Mouse (Mus musculus) right cerebral cortex, postnatal 25 days (tissue): ENCODE results near the gene Dpp7.

Experiments
- DNase-seq: peaks from one replicate; pipeline ENCODE4 v3.0.0; 2022

Dpp7 gene

DNA sequence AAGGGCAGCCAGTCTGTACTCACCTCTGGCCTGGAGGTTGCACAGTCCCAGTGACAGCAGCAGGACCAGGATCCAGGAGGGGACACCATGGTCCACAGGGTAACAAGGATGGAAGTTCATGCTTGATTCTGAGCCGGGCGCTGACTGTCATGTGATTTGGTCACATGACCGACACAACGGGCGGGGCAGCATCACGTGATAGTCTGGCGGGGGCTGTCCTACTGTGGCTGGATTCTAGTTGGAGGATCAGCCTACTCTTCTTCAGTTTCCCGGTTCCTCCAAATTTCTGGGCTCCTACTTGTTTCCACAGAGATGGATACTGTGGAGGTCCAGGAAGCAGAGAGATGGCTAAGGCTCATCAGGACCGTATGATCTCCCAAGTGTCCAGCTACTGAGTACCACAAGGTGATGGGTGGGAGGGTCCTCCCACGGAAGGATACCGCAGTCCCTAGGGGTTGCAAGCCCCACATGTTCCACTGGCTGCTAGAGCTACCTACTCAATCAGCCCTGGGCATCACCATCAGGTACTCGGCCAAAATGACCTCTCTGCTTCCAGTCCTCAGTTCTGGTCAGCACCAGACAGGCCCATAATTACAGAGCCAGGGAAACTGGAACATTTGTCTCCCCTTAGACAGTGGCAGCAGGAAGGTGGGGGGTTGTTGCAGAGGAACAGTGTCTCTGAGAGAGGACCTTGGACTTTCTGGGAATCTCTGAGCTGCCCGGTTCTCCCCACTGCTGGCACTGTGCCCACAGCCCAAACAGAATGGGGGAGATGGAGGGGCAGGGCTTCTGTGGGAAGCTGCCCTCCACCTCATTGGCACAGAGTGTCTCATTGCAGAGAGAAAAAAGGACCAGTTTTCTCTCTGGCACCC lies at the start of gene Dpp7:
Gene Dpp7 (minus strand): TSS at position 152 of the 872 bp plus-strand sequence.
- peak; percentile 80 for DNase-seq

DNA sequence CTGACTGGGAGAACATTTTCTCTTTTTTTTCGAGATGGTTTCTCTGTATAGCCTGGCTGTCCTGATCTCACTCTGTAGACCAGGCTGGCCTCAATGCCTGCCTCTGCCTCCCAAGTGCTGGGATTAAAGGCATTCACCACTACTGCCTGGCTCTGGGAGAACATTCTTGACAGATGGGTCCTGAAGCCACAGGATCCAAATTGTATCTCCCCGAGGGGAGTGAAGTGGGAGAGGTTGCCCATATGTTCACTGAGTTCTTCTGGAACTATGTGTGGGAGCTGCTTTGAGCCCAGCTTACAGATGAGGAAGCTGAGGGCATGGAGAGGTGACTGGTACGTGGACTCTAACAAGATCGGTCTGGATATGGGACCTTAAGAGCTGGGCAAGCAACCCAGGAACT lies 47.8 kb upstream of the Dpp7 start:
- DNase-seq, result no peak

DNA sequence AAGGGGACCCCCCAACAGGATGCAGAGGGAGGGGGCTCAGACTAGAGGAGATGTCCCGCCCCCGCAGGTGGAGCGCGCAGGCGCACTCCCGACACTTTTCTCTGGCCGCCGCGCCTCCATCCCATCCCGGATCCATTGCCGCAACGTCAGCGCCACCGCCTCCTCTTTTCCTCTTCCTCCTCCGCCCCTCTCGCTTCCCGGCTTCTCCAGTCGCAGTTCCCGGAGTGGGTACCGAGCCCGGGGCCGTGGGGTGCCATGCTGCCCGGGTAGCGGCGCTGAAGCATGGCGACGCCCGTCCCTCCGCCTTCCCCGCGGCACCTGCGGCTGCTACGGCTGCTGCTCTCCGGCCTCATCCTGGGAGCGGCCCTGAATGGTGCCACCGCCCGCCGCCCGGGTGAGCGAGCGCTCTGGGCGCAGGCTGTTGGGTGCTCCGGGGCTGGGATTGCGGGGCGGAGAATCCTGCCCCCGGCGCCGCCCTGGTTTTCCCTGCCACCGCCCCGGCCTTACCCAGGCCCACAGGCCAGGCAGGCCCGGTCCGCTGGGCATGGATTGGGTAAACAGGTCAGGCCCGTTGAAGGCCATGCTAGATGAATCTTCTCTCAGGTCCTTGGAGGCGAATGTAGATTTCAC lies 46.9 kb upstream of the Dpp7 start:
- peak; percentile 90 for DNase-seq

DNA sequence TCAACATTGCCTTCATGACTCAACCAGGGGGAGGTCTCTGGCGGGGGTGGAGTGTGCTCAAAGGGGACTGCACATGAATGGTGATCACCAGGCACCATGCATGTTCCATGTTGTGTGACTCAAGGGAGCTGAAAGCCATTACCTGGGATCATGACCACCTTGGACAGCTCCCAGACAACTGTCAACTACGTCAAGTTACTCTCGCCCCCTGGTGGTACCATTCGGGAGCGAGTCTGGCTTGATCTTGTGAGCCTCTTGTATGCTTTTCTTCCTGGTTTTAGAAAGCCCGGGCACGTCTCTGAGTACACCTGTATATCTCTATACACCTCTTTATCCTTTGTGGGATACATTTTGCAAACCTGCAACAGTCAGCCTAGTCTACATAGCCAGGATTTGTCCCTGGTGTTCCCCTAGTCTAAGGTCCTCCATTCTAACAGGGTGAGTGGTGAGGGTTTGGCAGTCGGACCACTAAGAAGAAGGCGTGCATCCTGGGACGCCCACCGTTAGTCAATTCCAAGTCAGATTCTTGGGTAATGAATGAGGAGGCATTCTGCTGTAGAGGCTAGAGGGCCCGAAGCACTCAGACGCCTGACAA lies 46.3 kb upstream of the Dpp7 start:
- peak; percentile 41 for DNase-seq

DNA sequence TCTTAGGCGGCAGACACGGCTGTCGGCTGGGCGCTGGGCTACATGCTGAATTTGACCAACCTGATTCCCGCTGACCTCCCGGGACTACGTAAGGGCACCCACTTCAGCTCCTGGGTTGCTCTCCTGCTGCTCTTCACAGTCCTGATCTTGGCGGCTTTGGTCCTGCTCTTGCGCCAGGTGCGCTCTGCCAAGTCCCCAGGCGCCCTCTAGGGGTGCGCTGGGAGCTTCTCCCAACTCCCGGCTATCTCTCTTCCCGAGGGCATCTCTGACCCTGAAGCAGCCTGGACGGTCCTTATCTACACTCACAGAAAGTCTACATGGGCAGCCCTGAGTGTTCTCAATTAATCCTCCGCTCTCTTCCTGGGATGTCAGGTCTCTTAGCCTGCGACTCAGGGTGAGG lies 44.6 kb upstream of the Dpp7 start:
- peak; percentile 58 for DNase-seq

DNA sequence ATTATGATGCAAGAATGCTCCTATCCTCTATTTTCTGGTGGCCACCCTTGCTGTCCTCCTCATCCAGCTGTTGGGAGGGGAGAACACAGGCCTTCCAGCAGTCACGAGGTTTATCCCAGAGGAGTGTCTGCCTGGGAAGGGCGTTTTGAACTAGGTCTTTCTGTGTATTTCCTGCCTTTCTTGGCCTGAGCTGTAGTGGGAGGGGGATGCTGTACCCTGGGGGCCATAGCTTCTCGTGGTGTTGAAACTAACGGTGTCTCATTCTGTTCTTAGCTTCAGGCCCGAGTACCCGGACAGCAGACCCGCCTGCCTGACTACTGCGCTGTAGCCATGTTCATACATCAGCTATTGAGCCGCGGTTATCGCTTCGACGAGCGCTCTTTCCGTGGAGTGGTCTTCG lies 44.1 kb upstream of the Dpp7 start:
- no peak for DNase-seq

DNA sequence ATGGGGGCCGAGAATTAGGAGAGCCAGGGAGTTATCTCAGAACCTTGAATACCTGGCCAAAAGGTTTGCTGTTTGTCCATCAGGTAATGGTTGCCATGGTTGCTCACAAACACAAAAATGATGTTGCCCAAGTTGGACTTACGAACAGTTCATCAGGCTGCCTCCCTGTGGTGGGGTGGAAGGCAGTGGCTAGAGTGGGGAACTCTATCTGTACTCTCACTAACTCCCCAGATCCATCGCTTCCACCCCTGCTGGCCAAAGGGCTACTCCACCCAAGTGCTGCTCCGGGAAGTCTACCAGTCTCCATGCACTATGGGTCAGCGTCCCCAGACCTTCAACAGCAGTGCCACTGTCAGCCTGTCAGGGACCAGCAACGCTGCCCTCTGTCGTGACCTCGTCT lies 42.9 kb upstream of the Dpp7 start, which contains the start of gene Npdc1:
Gene Npdc1 (plus strand): TSS at position 301 of the 400 bp plus-strand sequence.
- no peak for DNase-seq

DNA sequence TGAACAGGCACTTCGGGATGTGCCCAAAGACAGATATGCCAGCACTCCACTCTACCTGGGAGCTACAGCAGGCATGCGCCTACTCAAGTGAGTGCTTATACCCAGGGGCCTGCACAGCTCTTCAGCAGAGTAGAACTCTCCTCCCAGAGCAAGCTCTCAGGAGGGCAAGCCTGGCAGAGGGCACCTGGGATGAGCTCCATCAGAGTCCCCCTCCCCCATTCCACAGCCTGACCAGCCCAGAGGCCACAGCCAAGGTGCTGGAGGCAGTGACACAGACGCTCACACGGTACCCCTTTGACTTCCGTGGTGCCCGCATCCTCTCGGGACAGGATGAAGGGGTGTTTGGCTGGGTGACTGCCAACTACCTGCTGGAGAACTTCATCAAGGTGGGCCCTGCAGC lies 41.9 kb upstream of the Dpp7 start:
- no peak for DNase-seq

DNA sequence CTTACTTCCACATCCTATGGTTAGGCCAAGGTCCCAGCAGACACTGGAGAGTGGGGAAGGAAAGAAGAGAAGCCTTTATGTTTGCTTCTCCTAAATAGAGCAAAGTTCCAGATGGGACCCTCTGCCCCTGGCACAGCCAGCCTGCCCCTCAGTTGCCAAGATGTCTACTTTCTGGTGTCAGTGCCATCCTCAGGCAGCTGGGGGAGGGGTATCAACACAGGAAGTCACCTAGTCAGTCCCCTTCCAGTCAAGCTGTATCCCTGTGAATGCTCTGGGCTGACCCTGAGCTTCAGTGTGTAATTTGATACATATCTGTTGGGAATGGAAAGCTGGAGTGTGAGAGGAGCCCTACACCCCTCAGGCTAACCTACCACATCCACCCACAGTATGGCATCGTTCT lies 40.9 kb upstream of the Dpp7 start:
- no peak for DNase-seq

DNA sequence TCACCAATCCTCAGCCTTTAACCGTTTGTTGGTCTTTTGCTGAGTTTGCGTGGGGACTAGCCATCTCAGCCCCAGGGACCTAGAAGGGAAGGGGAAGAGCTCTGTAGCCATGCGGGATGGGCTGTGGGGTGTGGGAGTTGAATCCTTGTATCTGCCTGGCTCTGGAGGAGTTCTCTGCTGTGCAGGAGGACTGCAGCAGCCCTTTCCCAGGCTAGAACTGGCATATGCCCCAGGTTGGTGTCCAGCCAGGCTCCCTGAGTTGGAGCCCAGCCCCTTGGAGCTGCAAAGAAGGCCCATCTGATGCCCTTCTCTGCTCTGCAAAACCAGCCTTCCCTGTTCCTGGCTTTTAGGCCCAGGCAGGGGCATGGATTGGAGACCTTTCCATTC lies 40.4 kb upstream of the Dpp7 start:
- DNase-seq, result no peak

DNA sequence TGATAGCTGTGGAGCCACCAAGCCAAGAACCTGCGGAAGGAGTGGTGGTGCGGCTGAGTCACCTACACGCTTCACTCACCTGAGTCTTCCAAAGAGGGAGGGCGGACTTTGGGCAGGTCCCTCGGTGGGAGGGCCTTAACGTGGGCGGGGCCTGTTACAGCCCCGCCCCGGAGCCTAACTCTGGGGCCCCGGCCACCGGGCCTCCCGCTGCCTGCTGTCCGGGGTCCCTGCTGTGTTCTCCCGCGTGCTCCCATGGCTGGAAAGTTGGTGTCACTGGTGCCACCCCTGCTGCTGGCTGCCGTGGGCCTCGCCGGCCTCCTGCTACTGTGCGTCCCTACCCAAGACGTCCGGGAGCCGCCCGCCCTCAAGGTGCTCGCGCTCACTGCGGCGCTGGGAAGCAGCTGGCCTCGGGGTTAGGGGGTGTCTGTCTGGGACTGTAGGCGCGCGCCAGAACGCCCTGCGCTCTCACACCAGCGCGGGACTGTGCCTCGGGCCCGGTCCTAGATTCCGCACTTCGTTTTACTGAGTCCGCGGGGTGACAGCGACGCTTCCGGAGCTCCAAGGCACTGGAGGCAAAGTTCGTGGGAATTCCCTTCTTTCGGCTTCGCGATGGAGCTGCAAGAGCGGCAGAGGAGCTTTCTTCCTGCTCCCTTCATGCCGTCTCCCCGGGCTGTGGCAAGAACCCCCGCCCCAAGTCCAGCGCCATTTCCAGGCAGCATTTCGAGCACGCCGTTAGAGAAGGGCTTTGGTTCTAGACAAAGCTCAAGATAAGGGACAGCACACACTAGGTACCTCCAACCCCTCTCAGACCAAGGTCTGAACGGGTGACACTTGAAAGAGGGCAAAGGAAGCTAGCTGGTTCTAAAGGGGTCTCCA lies 39.8 kb upstream of the Dpp7 start, which contains the start of gene Entpd2:
Gene Entpd2 (plus strand): TSS at position 154 of the 876 bp plus-strand sequence.
- no peak for DNase-seq

DNA sequence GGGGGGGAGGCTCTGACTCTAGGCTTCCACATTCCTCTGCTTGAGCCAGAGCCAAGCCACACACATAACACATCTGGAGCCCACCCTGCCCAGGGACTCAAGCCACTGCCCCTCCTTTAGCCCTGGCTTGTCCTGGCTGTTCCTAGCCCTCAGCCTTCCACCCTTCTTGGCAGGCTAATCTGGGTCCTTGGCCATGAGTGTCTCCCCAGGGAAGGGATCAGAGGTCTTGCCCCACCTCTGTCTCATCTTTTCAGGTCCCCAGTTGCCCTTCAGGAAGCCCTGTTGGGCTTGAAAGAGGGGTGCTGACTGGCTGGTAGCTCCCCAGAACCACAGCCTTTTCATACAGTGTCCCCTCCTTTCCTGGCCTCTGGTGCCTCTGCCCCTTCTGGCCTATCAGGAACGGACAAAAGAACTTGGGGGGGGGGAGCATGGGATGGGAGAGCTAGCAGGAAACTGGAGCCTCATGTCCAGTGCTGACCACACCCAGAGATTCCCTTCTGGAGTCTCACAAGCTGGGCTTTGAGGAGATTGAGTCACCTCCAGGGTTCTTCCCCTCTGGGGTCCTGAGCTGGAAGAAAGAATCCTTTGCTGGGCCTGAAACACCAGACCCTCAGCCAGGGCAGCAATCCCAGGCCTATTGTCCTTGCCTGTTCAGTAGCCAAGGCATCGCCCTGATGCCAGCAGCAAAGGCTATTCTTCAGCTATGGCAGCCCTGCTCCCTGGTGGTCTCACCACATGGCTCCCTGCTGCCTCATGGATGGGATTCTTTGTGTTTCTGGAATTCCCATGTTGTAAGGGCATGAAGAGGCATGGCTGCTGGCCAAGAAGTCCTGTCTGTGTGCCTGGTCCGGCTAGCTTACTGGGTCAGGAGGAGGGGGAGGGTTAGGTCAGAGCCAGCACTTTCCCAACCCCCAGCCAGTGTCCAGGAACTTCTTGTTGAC lies 38.4 kb upstream of the Dpp7 start:
- peak; percentile 30 for DNase-seq

DNA sequence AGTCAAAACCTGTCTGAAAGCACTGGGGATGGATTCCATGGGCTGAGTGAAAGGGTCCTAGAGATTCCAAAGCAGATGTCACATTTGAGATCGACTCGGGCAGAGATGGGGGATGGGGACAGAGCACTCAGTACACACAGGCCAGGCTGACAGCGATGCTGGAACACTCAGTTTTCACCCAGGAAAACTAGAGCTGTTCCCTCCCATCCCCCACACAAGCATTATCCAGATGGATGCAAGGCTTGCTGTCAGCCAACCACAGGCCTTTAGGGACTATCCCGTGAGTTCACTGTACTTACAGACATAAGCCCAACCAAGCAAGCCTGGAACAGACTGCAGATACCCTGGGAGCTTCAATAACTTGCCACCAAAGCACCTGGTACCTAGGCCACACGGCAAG lies 35.1 kb upstream of the Dpp7 start:
- DNase-seq, result no peak

DNA sequence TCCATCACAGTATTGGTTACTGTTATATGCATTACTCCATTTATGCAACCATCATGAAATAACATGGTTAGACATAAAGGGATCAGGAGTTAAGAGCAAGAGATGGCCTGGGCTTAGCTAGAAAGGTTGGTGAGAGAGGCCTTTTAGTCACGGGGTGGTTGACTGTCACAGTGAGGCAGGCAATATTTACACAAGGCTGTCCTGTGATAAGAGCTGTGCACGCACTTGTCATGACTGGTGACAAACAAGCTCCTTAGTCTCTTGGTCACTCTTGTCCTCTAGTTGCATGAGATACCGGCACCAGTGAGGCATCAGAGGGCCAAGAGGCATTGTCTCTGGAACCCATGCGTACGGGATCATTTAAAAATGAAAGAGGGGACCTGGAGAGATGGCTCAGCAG lies 28.3 kb upstream of the Dpp7 start:
- DNase-seq, result no peak

DNA sequence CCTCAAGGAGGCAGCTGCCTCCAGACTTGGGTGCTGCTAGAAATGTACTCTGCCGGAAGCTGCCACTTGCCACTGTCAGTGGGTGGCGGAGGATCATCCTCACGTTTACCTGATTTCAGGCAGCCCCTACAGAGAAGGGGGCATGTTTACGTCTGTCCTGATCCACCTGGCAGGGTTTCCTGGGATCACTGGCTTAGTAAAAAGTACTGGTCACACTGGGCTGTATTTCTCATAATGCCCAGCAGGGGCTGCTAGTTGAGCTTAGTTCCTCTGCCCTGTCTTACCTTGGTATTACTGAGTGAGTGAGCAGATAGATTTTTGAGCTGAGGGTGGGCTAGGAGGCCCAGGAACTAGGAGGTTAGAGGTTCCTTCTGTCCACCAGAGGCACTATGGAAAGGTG lies 20.4 kb upstream of the Dpp7 start:
- DNase-seq, result no peak

DNA sequence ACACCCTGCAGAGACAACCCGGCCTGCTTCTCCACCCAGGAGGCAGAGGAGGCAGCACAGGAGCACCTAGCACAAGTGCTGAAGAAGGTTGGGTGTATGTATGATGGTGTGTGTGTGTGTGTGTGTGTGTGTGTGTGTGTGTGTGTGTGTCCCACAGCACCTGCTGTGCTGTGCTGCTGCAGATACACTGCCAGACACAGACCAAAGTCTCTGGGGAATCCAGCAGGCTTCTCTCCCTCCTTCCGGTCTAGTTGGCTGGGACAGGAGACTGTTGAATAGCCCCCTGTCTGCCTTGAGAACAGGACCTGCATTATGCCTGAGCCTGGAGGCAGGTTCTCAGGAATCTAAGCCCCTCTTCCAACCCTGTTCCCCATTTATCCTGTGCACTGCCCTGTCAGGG lies 17.3 kb upstream of the Dpp7 start:
- no peak for DNase-seq

DNA sequence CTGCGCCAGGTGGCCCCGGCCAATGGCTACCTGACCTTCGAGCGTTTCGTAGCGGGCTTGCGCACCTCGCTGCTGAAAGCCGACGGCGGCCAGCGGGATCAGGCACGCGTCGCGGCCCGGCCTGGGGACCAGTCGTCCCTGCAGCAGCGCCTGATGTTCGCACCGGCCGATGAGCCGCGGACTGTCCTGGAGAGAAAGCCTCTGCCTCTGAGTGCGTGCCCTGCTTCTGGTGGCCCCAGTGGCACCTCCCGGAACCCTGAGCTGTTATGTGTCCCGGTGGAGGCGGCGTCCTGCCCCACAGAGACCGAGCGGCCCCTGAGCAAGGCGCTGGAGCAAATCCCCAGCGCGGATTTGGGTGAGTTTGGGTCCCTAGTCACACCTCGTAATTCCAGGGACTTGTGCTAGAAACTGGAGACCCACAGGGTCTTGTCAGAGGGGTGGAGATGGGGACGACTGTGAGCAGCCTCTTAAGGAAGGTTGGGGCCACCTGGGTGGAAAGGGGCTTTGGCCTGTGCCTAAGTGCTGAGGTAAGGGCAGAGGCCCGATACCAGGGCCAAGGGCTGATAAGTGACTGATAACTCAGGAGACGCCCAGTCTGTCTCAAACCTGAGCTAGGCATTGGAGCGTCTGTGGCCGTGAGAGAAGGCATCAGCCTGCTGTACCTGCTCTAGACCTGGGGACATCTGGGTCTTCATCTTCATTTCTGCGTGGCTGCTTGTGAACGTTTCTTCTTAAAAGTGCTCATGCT lies 16.7 kb upstream of the Dpp7 start:
- DNase-seq, result no peak

DNA sequence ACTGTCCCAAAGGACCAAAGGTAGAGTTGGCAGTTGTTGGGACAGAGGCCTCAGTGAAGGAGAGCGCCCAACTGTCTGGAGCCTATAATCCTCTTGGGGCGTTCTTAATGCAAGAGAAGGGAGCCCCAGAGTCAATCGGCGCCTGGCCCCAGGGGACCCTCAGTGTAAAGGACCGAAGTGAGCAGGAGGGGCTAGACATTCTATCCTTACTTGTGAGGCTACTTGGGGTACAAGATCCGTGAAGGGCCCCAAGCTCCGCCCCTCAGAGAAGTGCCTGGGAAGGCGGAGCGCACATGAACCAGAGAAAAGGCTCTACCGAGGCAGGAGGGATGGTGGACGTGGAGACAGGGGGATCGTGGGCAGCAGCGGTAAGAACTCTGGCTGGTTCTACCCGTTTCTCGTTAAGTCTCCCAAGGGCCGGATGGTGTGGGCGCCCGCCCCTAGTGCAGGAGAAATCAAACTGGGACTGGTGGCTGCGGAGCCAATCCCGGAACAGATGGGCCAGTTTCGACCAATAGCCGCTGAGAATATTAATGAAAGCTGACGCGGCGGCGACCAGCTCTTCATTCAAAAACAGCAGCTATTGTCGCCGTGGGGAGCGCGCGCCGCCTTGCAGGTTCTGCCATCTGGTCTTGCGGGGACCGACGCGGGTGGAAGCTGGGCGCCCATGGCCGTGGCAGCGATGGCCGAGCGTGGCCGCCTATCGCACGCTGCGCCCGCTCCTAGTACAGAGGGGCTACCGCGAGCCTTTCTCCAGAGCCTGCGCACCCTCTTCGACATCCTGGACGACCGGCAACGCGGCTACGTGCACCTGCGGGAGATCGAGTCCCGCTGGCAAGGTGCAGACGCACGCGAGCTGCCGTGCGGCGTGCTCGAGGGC lies 15.8 kb upstream of the Dpp7 start, which contains the start of gene Sapcd2:
Gene Sapcd2 (plus strand): TSS at position 558 of the 880 bp plus-strand sequence.
- peak; percentile 86 for DNase-seq

DNA sequence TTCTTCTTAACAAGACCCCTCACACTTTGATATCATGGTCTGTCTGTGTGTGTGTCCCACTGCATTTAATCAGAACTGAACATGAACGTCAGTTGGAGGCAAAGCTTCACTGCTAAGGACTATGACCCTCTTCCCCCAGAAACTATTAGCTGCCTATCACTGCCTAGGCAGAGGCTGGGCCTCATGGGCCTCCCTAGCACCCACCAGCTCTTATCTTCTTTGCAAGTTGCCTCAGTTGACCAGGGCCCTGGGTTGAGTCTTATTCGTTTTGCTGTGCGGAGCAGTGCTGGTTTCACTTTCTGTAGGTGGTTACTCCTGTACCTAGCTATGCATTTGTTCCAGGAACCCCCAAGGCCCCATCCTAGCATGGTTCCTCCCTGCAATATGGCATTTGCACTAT lies 13.8 kb upstream of the Dpp7 start:
- DNase-seq, result no peak
